Mouse (Mus musculus): ENCODE data around the gene Tpsb2. TPM values are rescaled to one million over a fixed set of nuclear protein-coding genes. Genes with fewer than 3 reads are reported as not detected.

Gene Tpsb2
- total RNA-seq, 2 experiments from 2014 or later = 2.9 to 6.7 TPM

DNA sequence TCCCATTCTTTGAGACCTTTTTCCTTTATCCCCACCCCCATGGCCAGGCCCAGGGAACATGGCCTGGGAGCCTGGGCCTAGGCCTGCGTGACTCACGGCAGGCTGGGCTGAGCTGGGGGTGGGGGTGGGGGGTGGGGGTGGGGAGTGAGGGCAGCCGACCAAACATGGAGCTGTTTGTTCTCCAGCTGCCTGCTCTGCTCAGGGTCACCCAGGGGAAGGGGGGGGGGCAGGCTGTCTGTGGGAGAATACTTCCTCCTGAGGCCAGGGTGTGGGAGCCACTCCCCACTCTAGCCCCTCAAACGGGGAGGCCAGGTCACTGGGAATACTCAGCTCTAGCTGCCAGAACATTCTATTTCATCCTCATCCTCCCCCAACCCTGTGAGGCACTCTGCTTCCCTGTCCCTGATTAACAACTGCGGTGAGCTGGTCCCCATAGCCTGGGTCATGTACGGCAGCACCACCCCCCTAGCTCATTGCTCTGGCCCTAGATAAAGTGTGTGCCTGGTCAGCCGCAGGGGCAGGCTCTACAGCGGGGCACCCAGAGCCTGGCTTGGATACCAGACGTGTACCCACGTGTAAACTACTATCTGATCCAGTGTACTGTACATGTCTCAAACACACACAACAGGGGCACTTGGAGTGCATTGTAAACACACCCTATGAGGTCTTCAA lies 39.3 kb downstream of the Tpsb2 start:
- DNase-seq (ENCODE audit: low spot score in 2 of 2) = no peak

DNA sequence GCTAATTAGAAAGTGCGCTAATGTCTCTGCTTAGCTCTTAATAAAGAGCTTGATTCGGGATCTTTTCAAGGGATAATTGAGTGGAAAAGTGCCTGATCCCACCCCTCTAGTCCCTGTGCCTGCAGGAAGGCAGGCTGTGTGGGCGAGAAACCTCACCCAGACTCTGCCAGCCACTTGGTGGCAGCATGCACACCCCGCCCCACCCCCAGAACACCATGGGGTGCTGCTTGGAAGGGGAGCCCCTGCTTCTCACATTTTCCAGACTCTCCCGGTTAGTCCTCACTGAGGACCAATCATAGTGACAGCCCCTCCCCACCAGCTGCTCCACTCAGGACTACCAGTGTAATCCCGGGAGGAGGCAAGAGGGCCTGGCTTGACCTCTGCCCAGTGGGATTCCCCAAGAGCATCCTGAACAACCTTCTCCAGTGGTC lies 39.9 kb downstream of the Tpsb2 start:
- DNase-seq (ENCODE audit: low spot score in 2 of 2) = no peak

DNA sequence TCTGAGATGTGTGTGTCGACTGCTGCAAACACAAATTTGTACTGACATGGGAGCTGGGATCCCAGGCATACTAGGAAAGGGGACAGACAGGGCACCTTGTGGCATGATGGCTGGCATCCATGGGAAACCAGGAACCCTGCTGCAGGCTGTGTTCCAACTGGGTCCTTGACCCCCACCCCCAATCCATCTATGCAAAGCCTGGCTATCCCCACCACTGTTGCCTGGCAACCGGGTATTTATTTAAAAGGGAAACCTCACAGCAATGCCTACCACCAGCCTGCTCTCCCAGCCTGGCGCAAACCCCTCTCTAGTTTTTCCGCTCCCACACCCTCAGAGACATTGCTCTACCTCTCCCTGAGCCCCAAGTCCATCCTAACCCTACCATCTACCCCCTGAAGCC lies 41.2 kb downstream of the Tpsb2 start:
- DNase-seq (ENCODE audit: low spot score in 2 of 2) = no peak

DNA sequence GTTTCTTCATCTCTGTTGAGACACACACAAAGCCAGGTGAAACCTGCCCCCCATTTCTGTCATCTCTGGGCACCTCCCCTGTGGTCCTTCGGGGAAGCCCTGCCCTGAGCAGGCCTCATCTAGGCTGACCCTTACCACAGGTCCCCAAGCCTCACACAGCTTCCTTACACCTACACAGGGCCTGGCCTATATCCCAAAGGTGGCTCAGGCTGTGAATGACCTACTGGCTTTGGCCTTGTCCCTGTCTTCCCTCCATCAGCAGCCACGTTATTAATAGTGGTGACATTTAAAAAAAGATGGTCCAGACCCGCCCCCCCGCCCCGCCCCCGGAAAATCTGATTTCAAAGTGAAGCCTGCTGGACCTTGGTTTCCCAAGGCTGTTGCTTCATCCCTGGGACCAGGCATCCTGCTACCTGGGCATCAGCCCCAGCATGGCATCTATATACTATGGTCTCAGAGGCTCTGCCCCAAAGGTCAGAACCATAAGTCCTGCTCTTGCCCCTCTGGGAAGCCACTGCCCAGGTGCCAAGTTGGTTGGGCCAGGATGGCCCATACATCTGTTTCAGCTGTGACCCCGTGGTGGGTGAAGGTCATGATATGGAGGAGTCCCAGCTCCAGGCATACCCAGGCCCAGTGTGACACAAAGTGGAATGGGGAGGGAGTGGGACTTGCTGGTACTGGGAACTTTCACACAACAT lies 42.3 kb downstream of the Tpsb2 start:
- DNase-seq (ENCODE audit: low spot score in 2 of 2) = no peak

DNA sequence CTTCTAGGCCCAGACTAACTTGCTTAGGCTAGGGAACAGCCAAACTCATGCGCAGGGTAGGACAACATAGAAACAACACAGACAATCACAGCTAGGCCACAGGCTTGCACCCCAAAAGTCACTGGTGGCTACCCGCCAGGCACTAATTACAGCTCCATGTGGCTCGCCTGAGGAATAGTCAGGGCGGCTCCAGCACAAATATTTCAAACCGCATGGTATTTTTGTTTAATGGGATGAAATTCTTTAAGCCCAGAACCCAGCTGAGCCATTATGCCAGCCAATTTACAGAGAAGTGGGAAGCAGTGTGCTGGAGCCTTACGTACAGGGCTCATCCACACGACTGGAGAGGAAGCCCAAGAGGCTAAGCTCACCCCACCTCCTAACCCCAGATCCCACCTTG lies 43.5 kb downstream of the Tpsb2 start:
- DNase-seq (ENCODE audit: low spot score in 2 of 2) = no peak

DNA sequence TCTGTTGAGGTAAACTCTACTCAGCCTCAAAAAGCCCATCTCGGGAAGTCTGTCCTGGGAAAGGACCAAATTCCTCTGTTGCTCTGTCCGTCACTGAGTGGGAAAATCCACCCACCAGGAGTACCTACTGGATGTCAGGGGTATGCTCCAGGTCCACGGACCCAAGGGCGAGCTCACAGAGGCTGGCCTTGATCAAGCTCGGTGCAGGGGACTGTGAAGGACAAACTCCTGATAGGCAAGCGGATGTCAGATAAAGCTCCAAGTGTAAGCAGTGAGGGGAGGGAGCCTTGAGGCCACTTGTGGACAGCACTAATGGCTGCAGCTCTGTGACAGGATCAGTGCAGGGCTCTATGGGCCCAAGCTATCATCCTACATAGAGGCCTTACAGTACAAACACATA lies 44.1 kb downstream of the Tpsb2 start:
- DNase-seq (ENCODE audit: low spot score in 2 of 2) = no peak

DNA sequence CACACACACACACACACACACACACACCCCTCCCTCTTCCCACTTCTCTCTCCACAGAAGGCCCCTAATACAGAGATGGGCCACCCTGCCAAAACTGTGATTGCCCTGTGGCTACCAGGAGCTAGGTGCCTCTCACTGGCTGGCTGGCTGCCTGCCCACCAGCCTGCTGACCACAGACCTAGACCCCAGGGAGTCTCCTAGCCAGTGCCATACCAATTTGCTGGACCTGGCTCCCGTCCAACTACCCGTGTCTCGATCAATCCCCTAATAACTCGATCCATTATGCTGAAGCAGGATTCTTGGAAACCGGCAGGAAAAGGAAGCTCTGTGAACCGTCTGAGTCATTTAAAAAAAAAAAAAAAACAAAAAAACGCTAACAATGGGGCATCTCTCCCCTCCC lies 44.7 kb downstream of the Tpsb2 start:
- no peak for DNase-seq (ENCODE audit: low spot score in 2 of 2)

DNA sequence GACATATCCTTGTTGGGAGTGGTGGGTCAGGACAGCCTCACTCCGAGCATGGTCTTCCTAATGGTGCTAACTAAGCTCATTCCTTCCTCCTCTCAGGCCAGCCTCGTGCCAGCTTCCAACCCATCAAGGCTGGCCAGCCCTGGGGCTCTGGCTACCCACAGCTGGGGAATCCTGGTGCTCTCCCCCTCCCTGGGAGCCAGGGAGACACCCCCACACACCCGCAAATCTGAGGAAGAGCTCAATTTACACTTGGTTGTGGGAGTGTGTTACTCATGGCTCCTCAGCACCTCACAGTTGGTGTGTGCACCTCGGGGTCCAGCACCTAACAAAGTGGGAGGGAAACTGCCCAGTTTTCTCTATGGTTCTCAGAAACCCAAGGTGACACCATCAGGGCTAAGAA lies 45.1 kb downstream of the Tpsb2 start:
- no peak for DNase-seq (ENCODE audit: low spot score in 2 of 2)

DNA sequence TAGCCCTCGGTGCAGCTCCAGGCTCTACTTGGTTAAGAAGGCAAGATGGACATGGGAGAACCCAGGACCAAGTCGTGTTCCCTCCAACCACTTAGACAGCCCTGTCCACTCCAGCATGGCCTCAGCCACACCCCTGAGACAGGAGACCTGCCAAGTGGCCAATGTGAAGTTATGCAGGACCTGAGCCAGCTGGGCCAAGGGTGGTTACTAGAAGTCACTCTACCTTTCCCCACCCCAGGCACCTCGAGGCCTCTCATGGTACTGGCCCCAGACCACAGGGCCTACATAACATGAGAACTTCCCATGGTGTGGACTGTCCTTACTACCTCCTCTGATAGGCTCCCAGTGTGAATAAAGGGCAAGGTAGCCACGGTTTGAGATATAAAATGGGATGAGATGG lies 48.1 kb downstream of the Tpsb2 start:
- DNase-seq (ENCODE audit: low spot score in 2 of 2) = no peak

DNA sequence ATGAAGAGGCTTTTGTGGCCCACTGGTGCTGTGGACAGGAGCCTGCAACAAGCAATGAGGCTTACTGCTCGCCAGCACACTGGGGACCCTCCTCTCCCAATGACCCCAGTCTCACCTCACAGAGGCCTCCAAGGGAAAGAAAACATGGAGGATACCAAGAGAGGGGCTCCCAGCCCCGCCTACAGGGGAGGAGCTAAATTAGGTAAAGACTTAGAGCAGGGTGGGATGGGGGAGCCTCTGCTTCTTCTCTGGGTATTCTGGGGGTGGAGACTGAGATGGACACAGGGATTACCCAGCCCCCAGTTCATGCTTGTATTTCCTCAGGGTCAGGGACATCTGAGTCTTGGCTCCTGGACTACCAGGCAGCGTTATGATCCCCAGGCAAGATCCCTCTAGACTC lies 48.8 kb downstream of the Tpsb2 start:
- DNase-seq (ENCODE audit: low spot score in 2 of 2) = no peak

DNA sequence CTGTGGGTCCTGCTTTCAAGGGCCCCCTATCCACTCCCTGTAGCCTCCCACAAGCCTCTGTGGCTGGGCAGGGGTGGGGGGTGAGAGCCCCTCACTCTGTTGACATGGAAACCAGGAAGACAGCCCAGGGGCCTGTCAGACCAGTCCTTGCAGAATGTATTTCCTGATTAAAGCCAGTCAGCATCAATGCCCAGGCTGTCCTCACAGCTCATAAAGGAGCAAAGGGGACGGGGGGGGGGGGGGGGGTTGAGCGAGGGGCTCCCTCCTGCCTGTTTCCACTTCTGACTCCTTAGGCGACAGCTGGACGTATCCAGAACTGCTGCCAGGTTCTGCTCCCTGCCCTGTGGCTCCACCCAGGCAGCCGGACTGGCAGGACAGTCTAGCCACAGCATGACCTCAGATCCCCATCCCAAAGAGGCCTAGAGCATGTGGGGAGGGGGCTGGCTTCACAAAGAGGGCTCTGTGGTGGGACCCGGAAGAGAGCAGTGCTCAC lies 49.4 kb downstream of the Tpsb2 start:
- DNase-seq (ENCODE audit: low spot score in 2 of 2) = no peak

DNA sequence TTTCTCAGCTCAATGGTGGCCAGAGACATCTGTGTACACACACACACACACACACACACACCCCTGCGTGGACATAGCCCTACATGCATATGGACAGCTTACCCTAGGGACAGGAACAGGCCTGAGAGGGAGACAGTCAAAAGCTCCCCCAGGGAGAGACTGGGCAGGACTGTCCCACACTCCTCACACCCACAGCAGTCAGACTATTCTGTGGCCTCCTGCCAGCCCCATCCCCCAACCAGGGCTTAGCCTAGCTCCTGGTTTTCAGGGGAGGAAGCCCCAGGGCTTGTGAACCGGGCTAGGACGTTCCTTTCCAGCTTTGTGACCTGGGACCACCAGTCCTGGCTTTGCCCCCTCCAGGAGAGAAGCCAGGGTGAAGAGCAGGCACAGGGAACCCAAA lies 50.1 kb downstream of the Tpsb2 start:
- no peak for DNase-seq (ENCODE audit: low spot score in 2 of 2)

DNA sequence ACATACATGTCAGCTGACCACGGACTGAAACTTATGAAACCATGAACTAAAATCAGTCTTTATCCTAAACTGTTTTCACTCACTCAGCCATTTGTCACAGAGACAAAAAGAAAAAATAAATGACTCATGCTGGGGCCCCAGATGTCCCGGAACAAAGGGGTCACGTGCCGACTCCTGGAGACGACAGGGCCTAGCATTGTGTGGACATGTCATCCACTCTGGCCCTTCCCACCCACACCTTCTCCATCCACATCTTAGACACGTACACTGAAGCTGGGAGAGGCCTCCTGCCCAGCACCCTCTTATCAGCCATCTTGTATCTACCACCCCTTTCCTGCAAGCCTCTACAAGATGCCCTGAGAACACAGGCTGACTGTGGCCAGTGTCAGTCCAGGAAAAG lies 51.9 kb downstream of the Tpsb2 start:
- DNase-seq (ENCODE audit: low spot score in 2 of 2) = no peak

Other genes starting within 250 kb of the Tpsb2 start
- not detected for gene Ptx4, start 245.5 kb upstream of the Tpsb2 start, total RNA-seq (2021)
- gene Clcn7, start 232.9 kb upstream of the Tpsb2 start, total RNA-seq (2021) = 10 to 100 TPM; 42.0 to 43.7 TPM
- under 1 TPM; 0.10 to 0.13 TPM for gene Ccdc154, start 203.8 kb upstream of the Tpsb2 start, total RNA-seq (2021)
- gene Gm38655, start 190.8 kb upstream of the Tpsb2 start, total RNA-seq (2021) = not detected
- gene BC003965, start 181.8 kb upstream of the Tpsb2 start, total RNA-seq (2021) = 10 to 100 TPM; 18.5 to 20.0 TPM
- gene Unkl, start 177.9 kb upstream of the Tpsb2 start, total RNA-seq (2021) = 10 to 100 TPM; 15.4 to 16.2 TPM
- gene Gnptg, start 126.2 kb upstream of the Tpsb2 start, total RNA-seq (2021) = 10 to 100 TPM; 42.4 to 46.5 TPM
- gene Tsr3, start 126.1 kb upstream of the Tpsb2 start, total RNA-seq (2021) = 10 to 100 TPM; 20.3 to 22.6 TPM
- 10 to 100 TPM; 11.7 to 16.2 TPM for gene Baiap3, start 109.9 kb upstream of the Tpsb2 start, total RNA-seq (2021)
- gene Ube2i, start 91.7 kb upstream of the Tpsb2 start, total RNA-seq (2021) = 100 to 1,000 TPM; 207 to 260 TPM
- gene Prss34, start 67.9 kb upstream of the Tpsb2 start, total RNA-seq (2021) = under 1 TPM; 0.33 to 0.48 TPM
- gene Prss28, start 57.7 kb upstream of the Tpsb2 start, total RNA-seq (2021) = not detected
- gene Prss29, start 47.7 kb upstream of the Tpsb2 start, total RNA-seq (2021) = not detected
- gene Tpsab1, start 20.7 kb upstream of the Tpsb2 start, total RNA-seq (2021) = 1 to 10 TPM in 1 of 2 experiments, under 1 TPM in 1; 0.53 to 1.5 TPM
- under 1 TPM in 1 of 2 experiments, not detected in 1; 0.38 TPM for gene Tpsg1, start 3.0 kb downstream of the Tpsb2 start, total RNA-seq (2021)
- 10 to 100 TPM; 69.5 to 83.9 TPM for gene Cacna1h, start 67.5 kb downstream of the Tpsb2 start, total RNA-seq (2021)
- not detected for gene Tekt4, start 88.3 kb downstream of the Tpsb2 start, total RNA-seq (2021)
- 1 to 10 TPM; 2.1 to 2.4 TPM for gene Sstr5, start 131.0 kb downstream of the Tpsb2 start, total RNA-seq (2021)
- gene Sox8, start 204.4 kb downstream of the Tpsb2 start, total RNA-seq (2021) = 1 to 10 TPM in 1 of 2 experiments, under 1 TPM in 1; 0.73 to 1.6 TPM
- gene Lmf1, start 212.8 kb downstream of the Tpsb2 start, total RNA-seq (2021) = 10 to 100 TPM; 36.9 to 38.7 TPM

All from adrenal gland, adult 18-20 months (tissue).